Mouse (Mus musculus): ENCODE data around the gene Zfp800. TPM values are rescaled to one million over a fixed set of nuclear protein-coding genes. Genes with fewer than 3 reads are reported as not detected.
A peak's percentile ranks its signal among the peaks of the same experiment; 100 is the strongest.

Gene Zfp800
- polyA plus RNA-seq, 1 experiment from 2014 or later = 18.2 TPM

DNA sequence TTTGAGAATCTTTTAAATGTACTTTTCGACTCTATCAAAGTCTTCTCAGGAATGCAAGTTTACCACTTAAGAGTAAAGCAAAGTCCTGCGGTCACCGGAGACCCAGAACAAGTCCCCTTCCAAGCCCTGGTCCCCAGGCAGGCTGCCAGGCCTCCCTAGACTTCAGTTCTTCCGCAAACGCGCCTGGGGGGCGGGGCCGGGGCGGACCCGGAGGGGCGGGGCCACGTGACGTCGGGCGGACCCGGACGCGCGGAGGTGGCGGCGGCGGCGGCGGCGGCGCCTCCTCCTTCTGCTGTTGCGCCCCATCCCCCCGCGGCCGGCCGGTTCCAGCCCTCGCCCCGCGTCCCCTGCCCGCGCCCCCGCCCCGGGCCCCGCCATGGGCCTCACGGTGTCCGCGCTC is 25.5 kb upstream of the Zfp800 start, which contains the start of gene Arf5:
Gene Arf5, plus strand, starts transcription at position 248 of the 400 bp plus-strand sequence.
- H3K4me1 ChIP-seq (ENCODE audit: control insufficient read depth, insufficient read depth, low read depth, low read length) = peaks cover 34% of the 10 kb centered on the region
- peak; percentile 78 for ATAC-seq
- H3K4me3 ChIP-seq (ENCODE audit: low read length) = peak within 1 kb of the TSS; percentile 86
- H3K27ac ChIP-seq (ENCODE audit: low read depth, low read length) = peak within 1 kb of the TSS; percentile 85
- under 1% methylated on average over 30 of the region's 42 CpGs for WGBS
- no peaks in the 10 kb centered on the region for H3K27me3 ChIP-seq (replicated peaks; ENCODE audit: control insufficient read depth, insufficient read depth, low read length)
- no peaks in the 10 kb centered on the region for H3K9me3 ChIP-seq (ENCODE audit: control insufficient read depth, low read length)
- peaks cover 18% of the 10 kb centered on the region for H3K36me3 ChIP-seq (ENCODE audit: control insufficient read depth, insufficient read depth, low read length)
- H3K9ac ChIP-seq (ENCODE audit: low read depth, low read length) = peak within 1 kb of the TSS; percentile 95
- peak within 1 kb of the TSS; percentile 70 for H3K4me2 ChIP-seq (ENCODE audit: low read length)

DNA sequence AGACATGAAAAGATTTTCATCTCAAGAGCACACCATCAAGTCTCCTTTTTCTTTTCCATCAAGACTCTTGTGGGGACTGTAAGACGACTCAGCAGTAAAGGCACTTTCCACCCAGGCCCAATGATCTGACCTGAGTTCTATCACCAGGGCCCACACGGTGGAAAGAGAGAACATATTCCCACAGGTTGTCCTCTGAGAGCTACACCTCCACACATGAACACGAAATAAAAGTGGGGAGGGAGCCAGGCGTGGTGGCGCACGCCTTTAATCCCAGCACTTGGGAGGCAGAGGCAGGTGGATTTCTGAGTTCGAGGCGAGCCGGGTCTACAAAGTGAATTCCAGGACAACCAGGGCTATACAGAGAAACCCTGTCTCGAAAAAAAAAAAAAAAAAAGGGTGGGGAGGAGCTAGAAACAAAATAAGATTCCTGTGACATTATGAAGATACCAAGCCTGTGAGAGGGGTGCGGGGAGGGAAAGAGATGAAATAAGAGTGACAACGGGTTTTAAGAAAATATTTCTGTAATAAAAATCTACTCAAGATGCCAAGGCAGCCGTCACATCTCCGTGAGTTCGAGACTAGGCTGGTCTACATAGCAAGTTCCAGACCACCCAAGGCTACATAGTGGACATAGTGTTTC is 25.0 kb upstream of the Zfp800 start:
- peak; percentile 7; the same call in 1 of the 2 replicates for ATAC-seq
- Histone ChIP-seq H3K4me1 (ENCODE audit: control insufficient read depth, insufficient read depth, low read depth, low read length) (peaks cover 34% of the 10 kb centered on the region), H3K36me3 (ENCODE audit: control insufficient read depth, insufficient read depth, low read length) (peaks cover 24% of the 10 kb centered on the region), H3K4me3 (ENCODE audit: low read length) (peak overlapping the region; percentile 86), H3K9me3 (ENCODE audit: control insufficient read depth, low read length) (no peaks in the 10 kb centered on the region), H3K9ac (ENCODE audit: low read depth, low read length) (peak overlapping the region; percentile 20; the same call in 1 of the 2 replicates), H3K27ac (ENCODE audit: low read depth, low read length) (peak overlapping the region; percentile 49; the same call in 1 of the 2 replicates), H3K4me2 (ENCODE audit: low read length) (peak overlapping the region; percentile 70), H3K27me3 (replicated peaks; ENCODE audit: control insufficient read depth, insufficient read depth, low read length) (no peaks in the 10 kb centered on the region)
- WGBS = 72% methylated on average over 15 of the region's 15 CpGs

DNA sequence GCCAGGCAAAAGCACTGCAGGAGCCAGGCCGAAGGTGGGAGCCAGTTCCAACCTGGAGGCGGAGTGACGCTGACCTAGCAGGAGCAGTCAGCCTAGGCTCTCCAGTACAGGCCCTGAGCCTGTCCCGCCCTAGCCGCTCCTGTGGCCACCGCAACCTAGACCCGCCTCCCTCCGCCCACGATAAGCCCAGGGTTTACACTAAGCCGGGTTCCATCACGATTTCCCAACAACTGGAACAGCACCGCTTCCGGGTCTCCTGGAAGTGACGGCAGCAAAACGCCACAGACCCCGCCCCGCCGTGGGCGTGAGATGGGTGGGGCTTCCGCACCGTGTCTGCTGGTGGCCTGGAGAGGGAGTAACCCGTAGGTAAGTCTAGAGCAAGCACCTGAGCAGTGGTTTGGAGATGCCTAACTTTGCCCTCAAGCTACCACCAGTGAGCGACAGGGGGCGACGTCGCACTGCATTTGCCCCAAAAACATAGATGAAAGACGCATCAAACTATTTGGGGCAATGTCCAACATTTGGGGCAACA is 23.7 kb upstream of the Zfp800 start:
- no peaks in the 10 kb centered on the region for H3K27me3 ChIP-seq (replicated peaks; ENCODE audit: control insufficient read depth, insufficient read depth, low read length)
- peak overlapping the region; percentile 68 for H3K9ac ChIP-seq (ENCODE audit: low read depth, low read length)
- peak overlapping the region; percentile 5; the same call in 1 of the 2 replicates for H3K27ac ChIP-seq (ENCODE audit: low read depth, low read length)
- ATAC-seq = peak; percentile 89
- peak overlapping the region; percentile 84 for H3K4me2 ChIP-seq (ENCODE audit: low read length)
- WGBS = 0% methylated on average over 24 of the region's 27 CpGs
- H3K4me1 ChIP-seq (ENCODE audit: control insufficient read depth, insufficient read depth, low read depth, low read length) = peaks cover 34% of the 10 kb centered on the region
- no peaks in the 10 kb centered on the region for H3K9me3 ChIP-seq (ENCODE audit: control insufficient read depth, low read length)
- H3K36me3 ChIP-seq (ENCODE audit: control insufficient read depth, insufficient read depth, low read length) = peaks cover 26% of the 10 kb centered on the region
- peak overlapping the region; percentile 56 for H3K4me3 ChIP-seq (ENCODE audit: low read length)

DNA sequence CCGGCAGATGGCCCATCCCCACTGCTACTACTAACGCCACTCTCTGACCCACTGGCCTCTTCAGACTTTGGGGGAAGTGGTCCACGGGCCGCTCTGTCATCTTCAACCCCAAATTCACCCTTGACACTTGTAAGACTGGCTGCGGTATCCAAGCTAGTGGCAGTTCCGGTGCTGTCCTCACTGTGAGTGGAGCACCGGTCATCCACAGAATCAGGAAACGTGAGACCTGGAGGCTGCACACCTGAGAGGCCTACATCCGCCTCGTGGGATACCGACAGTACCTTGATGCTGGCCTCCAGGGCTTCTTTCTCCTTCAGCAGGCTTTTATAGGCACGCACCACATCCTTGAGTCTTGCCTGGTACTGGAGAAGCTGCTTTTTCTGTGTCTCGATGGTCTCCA is 23.1 kb upstream of the Zfp800 start:
- Histone ChIP-seq H3K36me3 (ENCODE audit: control insufficient read depth, insufficient read depth, low read length) (peaks cover 26% of the 10 kb centered on the region), H3K4me2 (ENCODE audit: low read length) (peak overlapping the region; percentile 84), H3K4me3 (ENCODE audit: low read length) (peak overlapping the region; percentile 56), H3K9ac (ENCODE audit: low read depth, low read length) (peak overlapping the region; percentile 68), H3K4me1 (ENCODE audit: control insufficient read depth, insufficient read depth, low read depth, low read length) (peaks cover 34% of the 10 kb centered on the region), H3K9me3 (ENCODE audit: control insufficient read depth, low read length) (no peaks in the 10 kb centered on the region), H3K27ac (ENCODE audit: low read depth, low read length) (no peak overlapping the region), H3K27me3 (replicated peaks; ENCODE audit: control insufficient read depth, insufficient read depth, low read length) (no peaks in the 10 kb centered on the region)
- WGBS = 24% methylated on average over 13 of the region's 13 CpGs
- ATAC-seq = no peak

DNA sequence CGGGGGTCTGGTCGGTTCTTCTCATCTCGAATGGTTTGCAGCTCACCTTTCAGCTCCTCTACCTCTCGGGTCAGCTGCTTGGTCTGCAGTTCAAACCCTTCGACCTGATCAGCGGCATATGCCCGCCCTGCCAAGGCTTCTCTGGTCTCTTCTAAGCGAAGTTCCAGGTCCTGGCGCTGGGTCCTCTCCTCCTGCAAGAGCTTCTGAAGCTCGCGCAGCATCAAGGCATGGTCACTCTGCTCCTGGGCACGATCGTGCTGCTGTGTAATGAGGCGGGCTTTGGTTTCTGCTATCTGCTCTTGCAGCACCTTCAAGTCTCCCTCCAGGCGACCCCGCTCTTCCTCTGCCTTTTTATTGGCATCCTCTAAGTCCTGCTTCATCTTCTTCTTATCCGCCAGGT is 22.6 kb upstream of the Zfp800 start:
- ATAC-seq = no peak
- WGBS = 80% methylated on average over 17 of the region's 17 CpGs
- Histone ChIP-seq H3K36me3 (ENCODE audit: control insufficient read depth, insufficient read depth, low read length) (peaks cover 31% of the 10 kb centered on the region), H3K9me3 (ENCODE audit: control insufficient read depth, low read length) (no peaks in the 10 kb centered on the region), H3K27me3 (replicated peaks; ENCODE audit: control insufficient read depth, insufficient read depth, low read length) (no peaks in the 10 kb centered on the region), H3K4me2 (ENCODE audit: low read length) (peak overlapping the region; percentile 84), H3K27ac (ENCODE audit: low read depth, low read length) (no peak overlapping the region), H3K4me1 (ENCODE audit: control insufficient read depth, insufficient read depth, low read depth, low read length) (peaks cover 34% of the 10 kb centered on the region), H3K4me3 (ENCODE audit: low read length) (peak overlapping the region; percentile 56), H3K9ac (ENCODE audit: low read depth, low read length) (no peak overlapping the region)

DNA sequence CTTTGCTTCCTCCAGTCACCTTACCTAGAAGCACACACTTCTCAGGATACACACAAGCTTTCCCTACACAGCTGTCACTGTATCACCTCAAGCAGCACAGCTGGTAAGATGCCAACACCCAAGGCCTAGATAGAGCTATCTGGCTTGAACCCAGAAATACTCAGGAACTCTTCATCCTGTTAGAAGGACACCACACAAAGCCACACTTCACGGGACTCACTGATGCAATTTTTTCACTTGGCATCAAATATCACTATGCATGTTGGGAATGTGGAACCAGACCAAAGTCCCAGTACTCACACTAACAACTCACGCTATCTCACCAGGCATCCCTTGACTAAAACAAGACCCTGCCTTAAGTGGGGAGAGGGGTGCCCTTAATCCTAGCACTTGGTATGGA is 21.9 kb upstream of the Zfp800 start:
- no peak overlapping the region for H3K27ac ChIP-seq (ENCODE audit: low read depth, low read length)
- no peak overlapping the region for H3K4me3 ChIP-seq (ENCODE audit: low read length)
- H3K4me2 ChIP-seq (ENCODE audit: low read length) = peak overlapping the region; percentile 84
- peaks cover 29% of the 10 kb centered on the region for H3K4me1 ChIP-seq (ENCODE audit: control insufficient read depth, insufficient read depth, low read depth, low read length)
- ATAC-seq = no peak
- no peaks in the 10 kb centered on the region for H3K9me3 ChIP-seq (ENCODE audit: control insufficient read depth, low read length)
- WGBS = 82% methylated on average over 2 of the region's 2 CpGs
- no peaks in the 10 kb centered on the region for H3K27me3 ChIP-seq (replicated peaks; ENCODE audit: control insufficient read depth, insufficient read depth, low read length)
- H3K9ac ChIP-seq (ENCODE audit: low read depth, low read length) = no peak overlapping the region; the same call in 1 of the 2 replicates
- peaks cover 36% of the 10 kb centered on the region for H3K36me3 ChIP-seq (ENCODE audit: control insufficient read depth, insufficient read depth, low read length)

DNA sequence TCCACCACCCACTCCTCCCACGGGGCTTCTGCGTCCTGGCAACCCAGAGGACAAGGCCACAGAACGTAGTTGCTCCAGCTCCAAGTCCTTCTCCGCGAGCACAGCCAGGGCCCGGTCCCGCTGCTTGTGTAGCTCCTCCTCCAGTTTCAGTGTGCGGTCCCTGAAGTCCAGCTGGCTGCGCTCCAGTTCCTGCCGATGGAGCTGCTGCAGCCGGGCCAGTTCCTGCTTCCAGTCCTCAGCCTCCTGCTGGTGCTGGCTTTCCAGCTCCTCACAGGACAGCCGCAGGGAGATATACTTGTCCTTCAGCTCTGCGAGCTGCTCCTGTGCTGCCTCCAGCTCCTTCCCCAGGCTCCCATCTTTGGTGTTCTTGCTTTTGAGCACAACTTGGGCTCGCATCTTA is 20.6 kb upstream of the Zfp800 start:
- H3K4me1 ChIP-seq (ENCODE audit: control insufficient read depth, insufficient read depth, low read depth, low read length) = peaks cover 22% of the 10 kb centered on the region
- no peak overlapping the region for H3K9ac ChIP-seq (ENCODE audit: low read depth, low read length)
- WGBS = 75% methylated on average over 14 of the region's 14 CpGs
- peaks cover 37% of the 10 kb centered on the region for H3K36me3 ChIP-seq (ENCODE audit: control insufficient read depth, insufficient read depth, low read length)
- H3K27me3 ChIP-seq (replicated peaks; ENCODE audit: control insufficient read depth, insufficient read depth, low read length) = no peaks in the 10 kb centered on the region
- H3K4me2 ChIP-seq (ENCODE audit: low read length) = peak overlapping the region; percentile 8; the same call in 1 of the 2 replicates
- H3K9me3 ChIP-seq (ENCODE audit: control insufficient read depth, low read length) = no peaks in the 10 kb centered on the region
- peak overlapping the region; percentile 50; the same call in 1 of the 2 replicates for H3K27ac ChIP-seq (ENCODE audit: low read depth, low read length)
- H3K4me3 ChIP-seq (ENCODE audit: low read length) = no peak overlapping the region
- ATAC-seq = no peak

DNA sequence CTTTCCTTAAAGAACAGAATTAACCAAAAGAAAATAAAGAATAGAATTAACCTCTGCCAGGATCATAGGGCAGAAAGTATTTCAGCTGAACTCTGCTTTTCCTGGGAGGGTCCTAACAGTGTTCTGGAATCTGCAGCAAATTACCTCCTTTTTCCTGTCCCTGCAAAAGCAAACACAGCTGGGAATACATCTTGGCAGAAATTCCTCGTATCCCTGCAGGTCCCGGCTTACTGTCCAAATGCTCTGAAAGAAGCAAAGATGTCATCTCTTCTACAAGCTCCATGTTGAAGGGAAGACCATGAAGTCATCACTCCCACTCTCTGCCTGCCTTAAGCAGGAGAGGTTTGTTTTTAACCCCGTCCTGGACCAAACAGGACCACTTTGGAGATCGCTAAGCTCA is 19.2 kb upstream of the Zfp800 start:
- ATAC-seq = no peak

DNA sequence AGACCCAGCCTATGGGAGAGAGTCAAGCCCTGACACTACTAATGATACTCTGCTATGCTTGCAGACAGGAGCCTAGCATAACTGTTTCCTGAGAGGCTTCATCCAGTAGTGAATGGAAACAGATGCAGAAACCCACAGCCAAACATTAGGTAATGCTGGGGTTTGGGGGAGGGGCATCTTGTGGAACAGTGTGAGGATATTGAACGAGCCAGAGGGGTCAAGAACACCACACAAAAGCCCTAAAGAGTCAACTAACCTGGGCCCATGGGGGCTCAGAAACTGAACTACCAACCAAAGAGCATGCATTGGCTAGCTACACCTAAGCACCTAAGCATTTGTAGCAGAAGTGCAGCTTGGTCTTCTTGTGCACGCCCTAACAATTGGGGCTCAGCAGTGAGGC is 13.4 kb upstream of the Zfp800 start:
- H3K4me2 ChIP-seq (ENCODE audit: low read length) = no peak overlapping the region
- H3K36me3 ChIP-seq (ENCODE audit: control insufficient read depth, insufficient read depth, low read length) = peaks cover 13% of the 10 kb centered on the region
- no peak overlapping the region for H3K9ac ChIP-seq (ENCODE audit: low read depth, low read length)
- no peak overlapping the region for H3K4me3 ChIP-seq (ENCODE audit: low read length)
- H3K9me3 ChIP-seq (ENCODE audit: control insufficient read depth, low read length) = no peaks in the 10 kb centered on the region
- H3K27ac ChIP-seq (ENCODE audit: low read depth, low read length) = no peak overlapping the region
- 84% methylated on average over 2 of the region's 2 CpGs for WGBS
- no peaks in the 10 kb centered on the region for H3K27me3 ChIP-seq (replicated peaks; ENCODE audit: control insufficient read depth, insufficient read depth, low read length)
- no peak for ATAC-seq
- no peaks in the 10 kb centered on the region for H3K4me1 ChIP-seq (ENCODE audit: control insufficient read depth, insufficient read depth, low read depth, low read length)

More for the DNA sequence above, 19.2 kb upstream of the Zfp800 start:
- no peaks in the 10 kb centered on the region for H3K27me3 ChIP-seq (replicated peaks; ENCODE audit: control insufficient read depth, insufficient read depth, low read length)
- 64% methylated on average over 4 of the region's 4 CpGs for WGBS
- no peak overlapping the region for H3K27ac ChIP-seq (ENCODE audit: low read depth, low read length)
- H3K4me2 ChIP-seq (ENCODE audit: low read length) = no peak overlapping the region
- no peak overlapping the region for H3K4me3 ChIP-seq (ENCODE audit: low read length)
- no peak overlapping the region for H3K9ac ChIP-seq (ENCODE audit: low read depth, low read length)
- peaks cover 20% of the 10 kb centered on the region for H3K4me1 ChIP-seq (ENCODE audit: control insufficient read depth, insufficient read depth, low read depth, low read length)
- H3K9me3 ChIP-seq (ENCODE audit: control insufficient read depth, low read length) = no peaks in the 10 kb centered on the region
- peaks cover 37% of the 10 kb centered on the region for H3K36me3 ChIP-seq (ENCODE audit: control insufficient read depth, insufficient read depth, low read length)

All from hindbrain, embryonic 16.5 days (tissue).